Mouse (Mus musculus) layer of hippocampus, adult 11-12 months (tissue): Measurements from ENCODE around the gene Usp24.
"Not testable (repeated sequence)": the region's sequence is repeated elsewhere in the genome, so short reads cannot be mapped to it uniquely, and the experiment has no call there.

ENCODE experiments used
- DNase-seq: peaks from one replicate; pipeline ENCODE4 v3.0.0; 2022; ENCODE audit warnings: low spot score

Gene Usp24

GRCm38 (mm10) chr4:106318976-106319375, 3.0 kb downstream of the Usp24 start:
- no peak for DNase-seq

GRCm38 (mm10) chr4:106322846-106323245, 6.8 kb downstream of the Usp24 start:
- no peak for DNase-seq

DNA sequence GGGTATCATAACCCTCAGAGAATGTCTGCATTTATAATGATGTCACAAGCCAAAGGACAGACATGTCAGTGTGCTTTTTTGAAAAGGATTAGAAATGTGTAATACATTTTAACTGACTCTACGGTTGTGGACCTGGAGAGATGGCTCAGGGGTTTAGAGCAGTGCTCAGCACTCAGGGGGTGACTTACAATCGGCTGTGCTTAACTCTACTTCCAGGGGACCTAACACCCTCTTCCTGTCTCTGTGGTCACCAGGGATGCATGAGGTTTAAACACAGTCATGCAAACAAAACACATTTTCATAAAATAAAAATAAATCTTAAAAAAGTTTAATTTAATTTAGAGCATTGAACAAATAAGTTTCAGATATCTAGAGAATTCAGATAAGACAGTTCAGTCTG, 7.3 kb downstream of the Usp24 start:
- no peak for DNase-seq

DNA sequence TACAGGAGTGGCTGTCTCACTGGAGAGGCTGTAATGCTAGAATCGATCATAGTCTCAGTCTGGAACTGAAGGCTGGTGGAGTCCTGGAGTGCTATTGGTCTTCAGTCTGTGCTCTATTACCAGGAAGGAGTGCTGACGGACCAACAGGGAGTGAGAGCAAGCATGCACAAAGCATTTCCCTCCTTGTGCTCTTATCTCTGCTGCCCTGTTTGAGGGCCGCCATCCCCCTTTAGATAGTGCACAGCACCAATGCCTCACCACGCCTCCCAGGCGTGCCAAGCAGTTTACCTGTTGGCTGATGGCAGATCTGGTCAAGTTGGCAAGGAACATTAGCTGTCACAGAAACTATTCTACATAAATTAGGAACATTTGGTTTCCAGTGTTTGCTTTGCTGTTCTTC, 11.4 kb downstream of the Usp24 start:
- no peak for DNase-seq

- DNase-seq = no peak
Observed at GRCm38 (mm10) chr4:106328704-106329103, 12.7 kb downstream of the Usp24 start.

- DNase-seq = not testable (repeated sequence)
Observed at GRCm38 (mm10) chr4:106329171-106329570, 13.2 kb downstream of the Usp24 start.

DNA sequence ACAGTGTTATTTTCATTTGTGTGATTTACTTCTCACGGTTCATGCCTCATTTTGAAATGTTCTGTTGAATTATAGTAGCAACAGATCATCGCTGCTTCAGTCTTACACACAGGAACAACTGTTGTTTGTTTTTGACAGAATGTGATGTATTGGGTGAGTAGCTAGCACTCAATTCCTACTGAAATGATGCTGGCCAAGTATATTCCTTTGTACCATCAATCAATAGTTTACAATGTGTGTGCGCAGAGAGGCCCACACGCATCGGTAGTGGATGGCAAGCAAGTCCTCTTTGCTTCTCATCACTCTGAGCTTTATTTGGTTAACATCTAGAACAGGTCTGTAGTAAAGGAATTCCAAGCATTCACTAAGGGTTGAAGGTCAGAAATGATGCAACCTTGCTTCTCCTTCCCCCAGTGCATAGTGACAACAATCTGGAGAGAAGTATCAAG, 14.4 kb downstream of the Usp24 start:
- DNase-seq = no peak

DNA sequence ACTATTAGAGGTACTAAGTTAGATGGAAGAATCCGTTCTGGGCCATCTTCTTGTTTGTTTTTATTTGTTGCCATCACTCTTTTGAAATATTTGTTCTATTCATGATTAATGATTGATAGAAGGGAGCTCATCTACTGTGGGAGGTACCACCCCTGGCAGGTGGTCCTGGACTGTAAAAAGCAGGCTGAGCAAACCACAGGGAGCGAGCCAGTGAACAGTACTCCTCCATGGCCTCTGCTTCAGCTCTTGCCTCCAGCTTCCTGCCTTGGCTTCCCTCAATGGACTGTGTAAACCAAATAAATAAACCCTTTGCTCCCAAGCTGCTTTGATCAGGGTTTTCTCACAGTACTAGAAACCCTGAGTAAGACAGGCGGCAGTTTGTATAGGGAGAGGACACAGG, 17.1 kb downstream of the Usp24 start:
- no peak for DNase-seq

- DNase-seq = no peak
Observed at GRCm38 (mm10) chr4:106333584-106333983, 17.6 kb downstream of the Usp24 start.

DNA sequence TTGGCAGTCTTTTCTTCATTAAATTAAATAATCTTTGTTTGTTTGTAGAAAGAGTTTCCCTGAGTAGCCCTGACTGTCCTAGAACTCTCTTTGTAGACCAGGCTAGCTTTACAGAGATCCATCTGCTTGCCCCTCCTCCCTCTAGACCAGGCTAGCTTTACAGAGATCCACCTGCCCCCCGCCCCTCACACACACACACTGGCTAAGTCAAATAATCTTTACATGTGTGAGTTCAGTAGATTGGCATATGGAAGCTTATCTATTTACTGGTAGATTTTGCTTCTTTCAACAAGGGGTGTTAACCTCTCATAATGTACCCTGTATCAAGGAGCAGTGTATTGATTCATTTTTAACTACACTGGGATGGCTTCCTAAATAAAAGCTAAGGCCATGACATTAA, 19.8 kb downstream of the Usp24 start:
- no peak for DNase-seq

GRCm38 (mm10) chr4:106347664-106348063, 31.7 kb downstream of the Usp24 start:
- no peak for DNase-seq

DNA sequence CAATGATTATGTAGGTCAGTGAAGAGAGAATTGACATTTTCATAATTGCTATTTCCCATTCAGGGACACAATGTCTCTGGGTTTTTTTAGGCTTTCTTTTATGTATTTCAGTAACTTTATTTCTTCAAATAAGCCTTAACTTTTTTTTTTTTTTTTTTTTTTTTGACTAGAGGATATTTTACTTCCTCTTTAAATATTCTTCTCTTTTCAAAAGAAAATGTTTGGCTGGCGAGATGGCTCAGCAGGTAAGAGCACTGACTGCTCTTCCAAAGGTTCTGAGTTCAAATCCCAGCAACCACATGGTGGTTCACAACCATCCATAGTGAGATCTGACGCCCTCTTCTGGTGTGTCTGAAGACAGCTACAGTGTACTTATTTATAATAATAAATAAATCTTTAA, 39.0 kb downstream of the Usp24 start:
- DNase-seq = not testable (repeated sequence)

- DNase-seq = no peak
Observed at GRCm38 (mm10) chr4:106370013-106370412, 54.0 kb downstream of the Usp24 start.

DNA sequence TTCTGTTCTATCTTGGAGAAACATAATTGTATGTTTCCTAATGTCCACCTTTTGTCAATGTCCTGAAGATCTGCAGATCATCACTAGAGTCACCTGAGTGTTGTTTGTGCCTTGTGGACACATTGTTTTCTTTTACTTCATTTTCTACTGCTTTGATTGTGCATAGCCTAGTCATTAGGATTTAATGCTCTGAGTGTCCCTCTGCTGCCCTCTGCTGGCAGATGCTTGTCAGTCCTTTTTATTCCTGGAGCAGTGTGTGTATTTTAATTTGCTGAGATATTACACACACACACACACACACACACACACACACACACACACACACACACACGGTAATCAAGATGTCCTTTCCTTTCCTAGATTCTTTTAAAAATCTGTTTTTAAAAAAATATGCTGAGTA, 59.8 kb downstream of the Usp24 start:
- DNase-seq = peak; percentile 87

DNA sequence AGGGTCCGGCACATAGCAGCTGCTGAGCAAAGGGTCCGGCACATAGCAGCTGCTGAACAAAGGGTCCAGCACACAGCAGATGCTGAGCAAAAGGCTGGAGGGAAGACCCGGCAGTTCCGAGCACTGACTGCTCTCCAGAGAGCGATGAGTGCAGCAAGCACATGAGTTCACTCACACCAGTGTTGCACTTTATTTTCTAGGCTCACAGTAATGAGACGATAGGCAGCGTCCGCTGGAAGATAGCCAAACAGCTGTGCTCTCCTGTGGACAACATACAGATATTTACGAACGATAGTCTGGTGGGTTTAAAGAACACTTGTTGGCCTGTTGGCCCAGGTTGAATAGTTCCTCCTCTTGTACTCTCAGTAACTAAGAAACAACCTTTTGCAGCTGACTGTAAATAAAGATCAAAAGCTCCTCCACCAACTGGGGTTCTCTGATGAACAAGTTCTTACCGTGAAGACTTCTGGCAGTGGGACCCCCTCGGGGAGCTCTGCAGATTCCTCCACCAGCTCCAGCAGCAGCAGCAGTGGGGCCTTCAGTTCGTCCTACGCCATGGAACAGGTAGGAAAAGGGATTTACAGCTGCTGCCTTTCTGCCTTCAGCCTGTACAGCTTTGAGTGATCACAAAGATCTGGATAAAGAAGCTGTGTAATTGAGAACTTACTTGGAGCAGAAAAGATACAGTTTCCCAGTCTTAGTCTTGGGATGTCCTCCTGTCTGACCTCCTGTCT, 63.0 kb downstream of the Usp24 start:
- DNase-seq = no peak

DNA sequence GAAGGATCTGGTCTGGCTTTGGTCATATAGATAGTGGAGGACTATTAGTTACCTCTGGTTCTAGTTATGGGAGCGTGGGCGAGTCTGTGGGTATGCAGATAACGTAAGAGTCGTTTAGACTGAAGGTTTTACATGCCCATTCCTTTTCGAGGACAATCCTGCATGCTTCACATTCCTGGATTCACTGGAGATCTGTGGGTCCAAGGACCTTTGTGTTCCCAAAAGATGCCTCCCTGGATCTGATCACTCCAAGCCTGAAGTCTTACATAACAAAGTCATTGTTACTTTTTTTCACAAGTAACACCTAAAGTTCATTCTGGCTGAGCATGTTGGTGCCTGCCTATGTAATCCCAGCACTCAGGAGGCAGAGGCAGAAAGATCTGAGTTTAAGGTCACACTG, 65.1 kb downstream of the Usp24 start:
- DNase-seq = no peak

- DNase-seq = no peak
Observed at GRCm38 (mm10) chr4:106389908-106390307, 73.9 kb downstream of the Usp24 start.

GRCm38 (mm10) chr4:106409621-106410020, 93.6 kb downstream of the Usp24 start:
- DNase-seq = no peak

- DNase-seq = no peak
Observed at GRCm38 (mm10) chr4:106419256-106419655, 103.2 kb downstream of the Usp24 start.

DNA sequence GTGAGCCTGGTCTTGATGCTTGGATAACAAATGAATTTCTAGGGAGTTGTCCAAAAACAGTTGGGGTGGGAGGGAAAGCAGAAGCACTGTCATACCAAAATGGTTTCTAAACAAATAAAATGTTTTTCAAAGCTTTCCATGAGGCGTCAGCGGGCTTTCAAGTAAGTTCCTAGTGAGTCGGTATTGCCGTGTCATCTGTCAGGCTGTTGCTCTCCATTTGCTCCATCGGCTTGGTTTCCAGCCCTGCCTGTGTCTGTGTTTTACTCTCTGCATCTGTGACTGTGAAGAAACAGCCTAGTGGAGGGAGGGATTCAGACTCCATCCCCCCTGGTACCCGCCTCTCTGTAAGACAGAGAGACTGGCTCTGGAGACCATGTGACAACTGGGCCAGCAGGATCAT, 103.8 kb downstream of the Usp24 start:
- DNase-seq = peak; percentile 43

GRCm38 (mm10) chr4:106422597-106422996, 106.6 kb downstream of the Usp24 start:
- DNase-seq = no peak

DNA sequence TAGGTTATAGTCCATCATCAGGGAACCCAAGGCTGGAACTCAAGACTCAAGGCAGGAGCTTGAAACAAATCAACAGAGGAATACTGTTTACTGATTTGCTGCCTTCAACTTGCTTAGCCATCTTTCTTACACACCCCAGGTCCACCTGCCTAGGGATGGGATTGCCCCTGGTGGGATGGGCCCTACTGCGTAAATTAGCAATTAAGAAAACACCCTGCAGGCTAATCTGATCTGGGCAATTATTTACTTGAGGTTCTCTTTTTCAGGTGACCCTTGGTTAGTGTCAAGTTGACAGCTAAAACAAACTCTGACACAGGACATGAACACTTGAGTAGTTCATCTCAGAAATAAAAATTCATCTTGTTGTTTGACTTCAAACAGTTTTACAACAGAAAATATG, 108.5 kb downstream of the Usp24 start:
- DNase-seq = no peak

DNA sequence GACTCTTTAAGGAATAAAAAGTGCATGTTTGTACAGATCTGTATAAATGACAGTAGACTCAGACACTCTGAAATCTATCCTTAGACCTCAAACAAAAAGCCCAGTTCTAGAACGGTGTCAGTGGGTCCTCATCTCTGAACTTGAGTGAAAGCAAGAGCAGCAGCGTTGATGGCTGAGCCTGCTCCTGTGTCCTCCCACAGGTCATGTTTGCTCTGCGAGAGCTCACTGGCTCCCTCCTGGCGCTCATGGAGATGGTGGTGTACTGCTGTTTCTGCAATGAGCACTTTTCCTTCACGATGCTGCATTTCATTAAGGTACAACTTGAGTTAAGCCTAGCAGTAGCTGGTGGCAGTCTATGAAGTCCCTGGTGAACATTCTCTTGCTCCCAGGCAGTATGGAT, 110.3 kb downstream of the Usp24 start:
- no peak for DNase-seq

- no peak for DNase-seq
Observed at GRCm38 (mm10) chr4:106428616-106429015, 112.6 kb downstream of the Usp24 start.
